Mouse (Mus musculus): ENCODE data around the gene Stat6. TPM values are rescaled to one million over a fixed set of nuclear protein-coding genes. Genes with fewer than 3 reads are reported as not detected.

Stat6 gene
- polyA plus RNA-seq, 1 experiment from 2014 or later, result 13.3 TPM

GRCm38 (mm10) chr10:127659551-127659950, 16.8 kb downstream of the Stat6 start:
- Histone ChIP-seq H3K36me3 (peaks cover 33% of the 10 kb centered on the region), H3K4me1 (peaks cover 44% of the 10 kb centered on the region), H3K27ac (no peak overlapping the region), H3K9ac (no peak overlapping the region), H3K4me3 (no peak overlapping the region), H3K4me2 (replicated peaks) (no peak overlapping the region), H3K27me3 (no peaks in the 10 kb centered on the region), H3K9me3 (no peaks in the 10 kb centered on the region)
- WGBS, result 60% methylated on average over 1 of the region's 1 CpGs
- ATAC-seq (ENCODE audit: insufficient number of reproducible peaks, insufficient read depth, low FRiP score, low TSS enrichment), result no peak

GRCm38 (mm10) chr10:127661291-127661914, 18.6 kb downstream of the Stat6 start:
- H3K4me2 ChIP-seq (replicated peaks), result peak overlapping the region; percentile 42
- H3K27ac ChIP-seq, result peak overlapping the region; percentile 85
- peaks cover 56% of the 10 kb centered on the region for H3K4me1 ChIP-seq
- H3K27me3 ChIP-seq, result no peaks in the 10 kb centered on the region
- peaks cover 34% of the 10 kb centered on the region for H3K36me3 ChIP-seq
- ATAC-seq (ENCODE audit: insufficient number of reproducible peaks, insufficient read depth, low FRiP score, low TSS enrichment), result no peak
- H3K9ac ChIP-seq, result peak overlapping the region; percentile 37
- no peaks in the 10 kb centered on the region for H3K9me3 ChIP-seq
- WGBS, result 23% methylated on average over 14 of the region's 14 CpGs
- peak overlapping the region; percentile 15; the same call in 1 of the 2 replicates for H3K4me3 ChIP-seq

- H3K27me3 ChIP-seq, result no peaks in the 10 kb centered on the region
- WGBS, result 10% methylated on average over 16 of the region's 16 CpGs
- no peak for ATAC-seq (ENCODE audit: insufficient number of reproducible peaks, insufficient read depth, low FRiP score, low TSS enrichment)
- H3K9ac ChIP-seq, result peak overlapping the region; percentile 37
- H3K36me3 ChIP-seq, result peaks cover 34% of the 10 kb centered on the region
- H3K9me3 ChIP-seq, result no peaks in the 10 kb centered on the region
- peak overlapping the region; percentile 85 for H3K27ac ChIP-seq
- peak overlapping the region; percentile 15 for H3K4me3 ChIP-seq
- H3K4me2 ChIP-seq (replicated peaks), result peak overlapping the region; percentile 42
- peaks cover 56% of the 10 kb centered on the region for H3K4me1 ChIP-seq
These were observed 19.3 kb downstream of the Stat6 start for GRCm38 (mm10) chr10:127661915-127662663.

- H3K27ac ChIP-seq, result peak overlapping the region; percentile 85
- H3K4me3 ChIP-seq, result peak overlapping the region; percentile 15; the same call in 1 of the 2 replicates
- peaks cover 34% of the 10 kb centered on the region for H3K36me3 ChIP-seq
- no peak for ATAC-seq (ENCODE audit: insufficient number of reproducible peaks, insufficient read depth, low FRiP score, low TSS enrichment)
- H3K4me1 ChIP-seq, result peaks cover 56% of the 10 kb centered on the region
- H3K4me2 ChIP-seq (replicated peaks), result peak overlapping the region; percentile 42
- H3K9ac ChIP-seq, result peak overlapping the region; percentile 37
- H3K27me3 ChIP-seq, result no peaks in the 10 kb centered on the region
- no peaks in the 10 kb centered on the region for H3K9me3 ChIP-seq
- 25% methylated on average over 19 of the region's 19 CpGs for WGBS
These were observed 20.0 kb downstream of the Stat6 start for GRCm38 (mm10) chr10:127662666-127663253.

- WGBS, result 27% methylated on average over 5 of the region's 5 CpGs
- H3K36me3 ChIP-seq, result peaks cover 34% of the 10 kb centered on the region
These were observed 20.8 kb downstream of the Stat6 start for GRCm38 (mm10) chr10:127663590-127663989.

GRCm38 (mm10) chr10:127664166-127664565, 21.4 kb downstream of the Stat6 start:
- peak overlapping the region; percentile 86 for H3K4me2 ChIP-seq (replicated peaks)
- no peak for ATAC-seq (ENCODE audit: insufficient number of reproducible peaks, insufficient read depth, low FRiP score, low TSS enrichment)
- no peaks in the 10 kb centered on the region for H3K27me3 ChIP-seq
- peak overlapping the region; percentile 90; the same call in 1 of the 2 replicates for H3K9ac ChIP-seq
- peak overlapping the region; percentile 78 for H3K4me3 ChIP-seq
- peaks cover 52% of the 10 kb centered on the region for H3K4me1 ChIP-seq
- WGBS, result 28% methylated on average over 16 of the region's 16 CpGs
- H3K9me3 ChIP-seq, result no peaks in the 10 kb centered on the region
- 0 out of 2 replicates have a peak overlapping the region, but pooled peaks have one; percentile 85 for H3K27ac ChIP-seq
- peaks cover 34% of the 10 kb centered on the region for H3K36me3 ChIP-seq

More at GRCm38 (mm10) chr10:127663590-127663989, 20.8 kb downstream of the Stat6 start:
- ATAC-seq (ENCODE audit: insufficient number of reproducible peaks, insufficient read depth, low FRiP score, low TSS enrichment), result no peak
- Histone ChIP-seq H3K27me3 (no peaks in the 10 kb centered on the region), H3K9me3 (no peaks in the 10 kb centered on the region), H3K4me3 (0 out of 2 replicates have a peak overlapping the region, but pooled peaks have one; percentile 15), H3K4me1 (peaks cover 52% of the 10 kb centered on the region), H3K4me2 (replicated peaks) (peak overlapping the region; percentile 86), H3K27ac (peak overlapping the region; percentile 85; the same call in 1 of the 2 replicates), H3K9ac (no peak overlapping the region)

GRCm38 (mm10) chr10:127664891-127665290, 22.1 kb downstream of the Stat6 start:
- no peaks in the 10 kb centered on the region for H3K9me3 ChIP-seq
- H3K9ac ChIP-seq, result peak overlapping the region; percentile 90
- ATAC-seq (ENCODE audit: insufficient number of reproducible peaks, insufficient read depth, low FRiP score, low TSS enrichment), result no peak
- WGBS, result 28% methylated on average over 13 of the region's 13 CpGs
- peak overlapping the region; percentile 86 for H3K4me2 ChIP-seq (replicated peaks)
- peak overlapping the region; percentile 78 for H3K4me3 ChIP-seq
- no peaks in the 10 kb centered on the region for H3K27me3 ChIP-seq
- H3K4me1 ChIP-seq, result peaks cover 58% of the 10 kb centered on the region
- peaks cover 33% of the 10 kb centered on the region for H3K36me3 ChIP-seq
- no peak overlapping the region for H3K27ac ChIP-seq

GRCm38 (mm10) chr10:127665366-127666181, 22.8 kb downstream of the Stat6 start:
- Histone ChIP-seq H3K4me2 (replicated peaks) (peak overlapping the region; percentile 86), H3K27me3 (no peaks in the 10 kb centered on the region), H3K9me3 (no peaks in the 10 kb centered on the region), H3K4me1 (peaks cover 58% of the 10 kb centered on the region), H3K27ac (peak overlapping the region; percentile 99), H3K9ac (peak overlapping the region; percentile 90), H3K36me3 (peaks cover 26% of the 10 kb centered on the region), H3K4me3 (peak overlapping the region; percentile 78)
- 3% methylated on average over 14 of the region's 14 CpGs for WGBS
- no peak for ATAC-seq (ENCODE audit: insufficient number of reproducible peaks, insufficient read depth, low FRiP score, low TSS enrichment)

GRCm38 (mm10) chr10:127666501-127667268, 23.9 kb downstream of the Stat6 start, which contains the start of gene Nemp1:
Nemp1 (plus strand) TSS chr10:127666901.
- Histone ChIP-seq H3K27ac (peak within 1 kb of the TSS; percentile 99), H3K4me2 (replicated peaks) (peak within 1 kb of the TSS; percentile 86), H3K36me3 (peaks cover 17% of the 10 kb centered on the region), H3K4me3 (peak within 1 kb of the TSS; percentile 78), H3K4me1 (peaks cover 50% of the 10 kb centered on the region), H3K9me3 (no peaks in the 10 kb centered on the region), H3K27me3 (no peaks in the 10 kb centered on the region), H3K9ac (peak within 1 kb of the TSS; percentile 90)
- under 1% methylated on average over 63 of the region's 73 CpGs for WGBS
- ATAC-seq (ENCODE audit: insufficient number of reproducible peaks, insufficient read depth, low FRiP score, low TSS enrichment), result peak; percentile 62

- H3K36me3 ChIP-seq, result peaks cover 17% of the 10 kb centered on the region
- peaks cover 42% of the 10 kb centered on the region for H3K4me1 ChIP-seq
- H3K9me3 ChIP-seq, result no peaks in the 10 kb centered on the region
- H3K27ac ChIP-seq, result peak overlapping the region; percentile 99
- peak overlapping the region; percentile 78 for H3K4me3 ChIP-seq
- WGBS, result under 1% methylated on average over 34 of the region's 35 CpGs
- ATAC-seq (ENCODE audit: insufficient number of reproducible peaks, insufficient read depth, low FRiP score, low TSS enrichment), result peak; percentile 52
- peak overlapping the region; percentile 86 for H3K4me2 ChIP-seq (replicated peaks)
- peak overlapping the region; percentile 90 for H3K9ac ChIP-seq
- H3K27me3 ChIP-seq, result no peaks in the 10 kb centered on the region
These were observed 24.7 kb downstream of the Stat6 start for GRCm38 (mm10) chr10:127667269-127668092.

Data from embryonic facial prominence, embryonic 12.5 days (tissue).